Mouse (Mus musculus) urinary bladder, postnatal 36 days (tissue): Measurements from ENCODE around the gene Vps18.

Experiments
- DNase-seq, 2 experiments: peaks; one replicate each; pipeline ENCODE4 v3.0.0; 2022; ENCODE audit warnings: low spot score in 2 of 2, mixed read lengths in 1 of 2

Vps18 gene

DNA sequence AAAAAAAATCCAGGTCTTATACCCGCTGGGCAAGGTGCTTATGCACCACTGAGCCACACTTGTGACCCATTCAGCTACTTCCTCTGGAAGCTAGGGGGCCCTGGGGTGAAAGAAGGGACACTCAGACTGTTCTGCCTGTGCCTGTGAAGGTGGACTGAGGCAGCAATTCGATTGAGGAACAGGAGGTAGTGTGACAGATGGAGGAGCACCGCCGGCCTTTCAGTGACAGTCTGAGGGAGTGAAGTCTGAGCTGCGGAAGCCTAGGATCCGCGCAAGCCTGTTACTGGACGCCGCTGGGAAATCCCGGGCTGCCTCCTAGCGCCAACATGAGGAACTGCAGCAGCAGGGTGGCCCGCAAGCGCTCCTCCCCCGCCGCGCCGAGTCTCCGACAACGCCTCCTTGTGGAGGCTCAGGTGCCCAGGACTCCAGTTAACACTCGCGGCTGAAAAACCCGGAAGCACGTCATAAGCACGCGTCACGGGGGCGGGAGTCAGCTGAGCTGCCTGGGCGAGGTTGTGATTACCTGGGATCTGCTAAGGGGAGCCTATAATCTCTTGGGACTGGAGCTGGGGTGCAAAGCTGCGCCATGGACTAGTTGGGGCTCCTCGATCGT, at the start of gene Vps18:
Gene Vps18, plus strand, starts transcription at position 471 of the 613 bp plus-strand sequence.
- DNase-seq = peak; percentile 97 to 98

DNA sequence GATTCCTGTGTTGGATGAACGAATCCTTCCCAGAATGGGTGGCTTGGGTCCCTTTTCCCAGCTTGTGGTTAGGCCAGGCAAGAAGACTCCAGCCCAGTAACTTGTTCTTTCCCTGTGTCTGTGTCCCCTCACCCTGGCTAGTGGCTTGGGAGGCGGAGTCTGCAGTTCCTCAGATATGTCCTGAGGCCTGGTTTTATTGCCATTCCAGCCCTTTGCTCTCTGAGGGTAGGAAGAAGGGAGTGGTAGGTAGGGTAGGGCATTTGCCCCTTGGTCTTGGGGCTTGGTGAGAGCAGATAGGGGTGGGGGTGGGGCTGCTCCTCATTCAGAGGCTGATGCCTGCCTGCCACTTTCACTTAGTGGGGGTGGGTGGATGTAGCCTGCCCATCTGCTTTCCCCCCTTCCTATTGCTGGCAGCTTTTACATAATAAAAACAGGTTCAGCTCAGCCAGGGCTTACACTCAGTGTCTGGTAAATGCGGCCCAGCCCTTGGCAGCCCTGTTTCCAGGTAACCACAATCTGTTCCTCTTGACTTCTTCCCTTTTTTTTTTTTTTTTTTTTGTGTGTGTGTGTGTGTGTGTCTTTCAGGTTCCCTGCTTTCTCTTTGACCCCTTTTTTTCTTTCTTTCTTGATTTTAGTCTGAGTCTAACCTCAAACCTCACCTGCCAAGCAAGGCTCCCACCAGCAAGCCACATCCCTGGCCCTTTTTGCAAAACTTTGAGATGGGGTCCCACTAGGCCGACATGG, 48.3 kb upstream of the Vps18 start:
- no peak for DNase-seq

DNA sequence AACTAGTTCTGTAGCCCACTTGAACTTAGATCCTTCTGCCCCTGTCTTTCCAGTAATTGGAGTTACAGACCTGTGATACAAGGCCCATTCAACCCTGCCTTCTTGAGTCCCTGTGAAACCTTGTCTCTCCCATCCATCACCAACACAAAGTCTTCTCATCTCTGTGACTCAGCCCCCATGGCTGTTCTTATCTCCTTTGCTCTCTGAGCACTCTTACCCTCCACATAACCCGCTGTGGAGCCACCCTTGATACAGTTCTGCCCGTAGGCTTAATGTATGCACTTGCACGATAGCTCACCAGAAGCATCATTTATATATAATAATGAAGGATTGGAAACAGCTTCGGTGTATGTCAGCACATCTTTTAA, 47.7 kb upstream of the Vps18 start:
- no peak for DNase-seq

DNA sequence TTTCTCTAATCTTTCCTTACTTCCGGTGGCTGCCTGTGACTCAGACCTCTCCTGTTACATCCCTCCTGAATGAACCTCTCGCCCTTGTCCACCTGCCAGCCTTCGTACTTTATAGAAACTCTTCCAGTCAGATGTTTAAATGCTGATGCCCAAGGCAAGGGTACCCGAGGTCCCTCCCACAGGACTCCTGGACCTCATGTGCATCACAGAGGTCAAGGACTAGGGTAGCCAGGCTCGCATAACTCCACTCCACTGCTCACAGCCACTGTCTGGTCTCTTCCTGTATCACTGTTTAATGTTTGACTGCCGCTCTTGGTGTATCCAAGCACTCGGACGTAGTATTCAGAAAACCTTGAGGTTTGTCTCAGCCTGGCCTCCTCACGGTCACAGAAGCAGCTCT, 46.0 kb upstream of the Vps18 start:
- no peak for DNase-seq

- DNase-seq = no peak
Observed at GRCm38 (mm10) chr2:119245246-119245645, 43.3 kb upstream of the Vps18 start.

- DNase-seq = no peak
Observed at GRCm38 (mm10) chr2:119247904-119248303, 40.6 kb upstream of the Vps18 start.

DNA sequence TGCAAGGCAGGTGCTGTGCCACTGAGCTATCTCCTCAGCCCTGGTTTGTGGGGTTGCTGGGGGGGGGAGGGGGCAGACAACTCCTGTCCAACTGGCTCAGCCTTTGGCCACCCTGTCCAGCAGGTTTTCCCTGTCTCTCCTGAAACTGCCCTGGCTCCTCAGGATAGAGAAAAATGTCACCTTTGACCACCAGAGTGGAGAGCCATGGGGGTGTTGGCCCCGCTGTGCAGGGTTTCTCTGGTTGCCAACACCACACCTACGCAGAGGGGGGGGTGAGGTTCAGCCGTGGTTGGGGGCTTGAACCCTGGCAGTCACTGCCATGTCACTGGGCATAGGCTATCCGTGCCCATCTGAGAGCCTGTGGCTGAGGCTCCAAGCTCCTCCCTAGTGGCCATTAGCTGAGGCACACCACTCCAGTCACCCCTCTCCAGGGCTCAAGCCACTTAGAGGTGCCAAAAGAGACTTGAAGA, 38.9 kb upstream of the Vps18 start:
- peak in 1 of 2 experiments; percentile 46 for DNase-seq

DNA sequence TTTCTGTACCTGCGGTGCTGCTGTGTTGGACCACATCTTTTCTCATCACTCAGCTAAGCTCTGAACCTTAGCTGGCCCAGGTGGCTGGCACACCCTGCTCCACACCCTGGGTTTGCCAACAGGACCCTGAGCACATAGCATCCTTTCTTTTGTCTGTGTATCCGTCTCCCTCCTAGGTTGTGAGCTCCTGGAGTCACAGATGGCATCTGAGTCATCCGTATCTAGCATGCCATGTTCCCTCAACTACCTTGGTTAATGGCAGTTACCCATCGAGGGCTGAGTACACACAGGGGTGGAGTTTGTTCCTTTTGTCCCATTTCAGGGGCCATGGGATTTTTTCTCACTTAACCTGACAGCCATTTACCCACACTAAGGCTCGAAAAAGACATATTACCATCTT, 38.2 kb upstream of the Vps18 start:
- DNase-seq = no peak

DNA sequence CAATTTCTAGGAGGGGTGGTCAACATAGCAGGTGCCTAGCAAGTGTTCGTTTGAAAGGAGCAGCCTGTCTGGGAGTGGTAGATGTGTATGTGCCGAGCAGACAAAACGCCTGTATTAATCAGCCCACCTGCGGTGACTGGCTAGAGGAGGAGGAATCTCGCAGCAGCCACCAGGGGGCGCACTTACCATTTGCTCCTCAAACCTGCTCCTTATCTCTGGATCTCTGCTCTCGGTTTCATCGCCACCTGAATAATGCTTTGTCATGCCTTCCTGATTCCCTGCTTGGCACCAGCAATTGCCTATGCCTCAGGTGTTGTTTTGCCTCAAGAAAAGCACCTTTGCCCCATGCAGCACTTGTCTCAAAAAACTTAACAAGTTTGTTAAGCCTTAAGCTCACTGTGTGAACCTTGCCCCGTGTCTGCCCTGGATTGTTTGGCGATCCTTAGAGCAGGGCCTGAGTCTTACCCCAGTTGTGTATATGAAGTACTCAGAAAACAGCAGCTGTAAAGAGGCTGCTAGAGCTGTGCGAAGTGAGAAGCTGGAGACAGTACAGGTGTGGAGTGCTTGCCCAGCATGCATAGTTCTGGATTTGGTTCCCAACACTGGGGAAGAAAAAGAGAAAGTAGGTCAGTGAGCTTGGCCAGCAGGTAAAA, 37.6 kb upstream of the Vps18 start:
- DNase-seq = peak; percentile 81 to 88

DNA sequence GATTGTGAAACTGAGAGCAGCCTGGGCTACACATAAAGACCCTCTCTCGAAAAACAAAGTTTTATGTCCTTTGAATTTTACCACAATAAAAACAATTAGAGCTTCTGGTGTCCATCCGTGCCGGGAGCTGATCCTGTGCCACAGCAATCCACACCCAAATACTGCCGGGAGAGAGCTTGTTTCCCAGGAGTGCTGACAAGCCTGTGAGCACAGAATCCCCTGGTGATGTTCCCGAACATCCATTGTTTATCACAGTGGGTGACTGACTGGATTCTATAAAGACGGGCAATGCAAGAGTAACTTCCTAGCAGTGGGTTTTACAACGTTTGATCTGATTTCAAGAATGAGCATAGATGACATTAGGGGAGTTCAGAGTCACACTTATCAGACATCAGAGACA, 33.6 kb upstream of the Vps18 start:
- no peak for DNase-seq

GRCm38 (mm10) chr2:119260518-119260917, 28.0 kb upstream of the Vps18 start:
- no peak for DNase-seq

- DNase-seq = no peak
Observed at GRCm38 (mm10) chr2:119261326-119261725, 27.2 kb upstream of the Vps18 start.

- peak; percentile 76 to 83 for DNase-seq
Observed at GRCm38 (mm10) chr2:119262978-119263377, 25.6 kb upstream of the Vps18 start.

GRCm38 (mm10) chr2:119263813-119264212, 24.7 kb upstream of the Vps18 start:
- no peak for DNase-seq

- DNase-seq = no peak
Observed at GRCm38 (mm10) chr2:119270286-119270642, 18.3 kb upstream of the Vps18 start.

- peak; percentile 74 to 80 for DNase-seq
Observed at GRCm38 (mm10) chr2:119270643-119271331, 17.8 kb upstream of the Vps18 start, which contains the start of gene Rhov. Rhov (minus strand) TSS chr2:119271272.

GRCm38 (mm10) chr2:119274126-119274525, 14.4 kb upstream of the Vps18 start:
- DNase-seq = no peak

GRCm38 (mm10) chr2:119276926-119277325, 11.6 kb upstream of the Vps18 start:
- no peak for DNase-seq

GRCm38 (mm10) chr2:119277810-119278209, 10.7 kb upstream of the Vps18 start:
- no peak for DNase-seq

DNA sequence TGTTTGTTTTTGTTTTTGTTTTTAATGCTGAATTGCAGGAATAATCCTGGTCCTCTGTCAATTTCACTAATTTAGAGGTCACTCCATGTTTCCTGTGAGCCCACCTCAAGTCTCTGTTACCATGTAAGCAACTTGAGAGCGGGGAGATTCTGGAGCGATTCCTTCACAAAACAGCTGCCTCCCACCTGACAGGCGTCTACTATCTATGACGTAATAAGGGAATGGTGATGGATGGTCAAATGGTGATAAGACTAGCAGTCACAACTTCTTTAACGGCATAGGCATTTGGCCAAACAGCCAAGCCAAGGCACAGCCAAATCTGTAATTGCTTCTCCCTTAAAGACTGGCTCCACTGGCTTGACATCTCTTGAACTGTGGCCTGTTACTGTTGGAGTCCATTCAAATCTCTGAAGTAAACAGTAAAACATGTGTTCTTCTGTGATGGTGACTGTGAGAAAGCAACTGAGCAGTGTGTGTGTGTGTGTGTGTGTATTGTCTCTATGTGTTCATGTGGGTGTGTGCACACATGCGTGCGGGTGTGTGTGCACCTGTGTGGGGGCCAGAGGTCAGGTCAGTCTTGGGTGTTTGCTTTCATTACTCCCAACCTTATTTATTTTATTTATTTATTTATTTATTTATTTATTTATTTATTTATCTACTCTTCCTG, 6.5 kb upstream of the Vps18 start:
- no peak for DNase-seq

DNA sequence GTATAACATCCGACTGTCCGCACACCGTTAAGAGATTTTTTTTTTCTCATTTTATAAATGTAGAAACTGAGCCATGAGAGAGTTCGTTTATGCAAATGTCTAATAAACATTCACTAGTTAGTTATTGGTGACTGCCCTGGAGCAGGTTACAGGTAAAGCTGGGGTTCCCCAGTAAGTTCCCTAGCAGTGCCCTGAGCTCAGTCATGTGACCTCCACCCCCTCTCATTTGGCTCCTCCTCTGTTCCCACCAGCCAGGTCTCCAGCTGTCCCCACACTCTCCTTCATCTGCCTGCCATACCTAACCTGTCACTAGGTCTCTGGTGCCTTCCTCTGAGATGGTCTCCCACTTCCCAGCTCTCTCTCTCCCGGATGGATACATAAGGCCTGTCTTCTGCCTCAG, 1.2 kb upstream of the Vps18 start:
- no peak for DNase-seq

DNA sequence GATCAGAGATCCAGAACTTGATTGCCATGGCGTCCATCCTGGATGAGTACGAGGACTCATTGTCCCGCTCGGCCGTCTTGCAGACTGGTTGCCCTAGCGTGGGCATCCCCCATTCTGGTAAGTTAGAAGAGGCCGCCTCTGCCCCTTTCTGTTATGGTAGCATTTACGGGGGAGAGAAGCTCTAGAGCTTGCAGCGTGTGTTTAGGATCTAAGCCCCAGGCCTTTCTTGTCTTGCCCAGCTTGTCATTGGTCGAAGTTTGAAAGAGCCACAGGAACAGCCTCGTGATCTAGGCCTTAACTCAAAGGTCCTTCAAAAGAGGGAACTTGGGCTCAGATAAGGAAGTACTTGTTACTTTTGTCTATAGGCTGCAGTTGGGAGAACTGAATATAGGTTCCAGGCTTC, 475 bp downstream of the Vps18 start:
- no peak for DNase-seq
